Mouse (Mus musculus) neural tube, embryonic 14.5 days (tissue): Measurements from ENCODE around the gene Dhdh. TPM values are rescaled to one million over a fixed set of nuclear protein-coding genes. Genes with fewer than 3 reads are reported as not detected.
A peak's percentile ranks its signal among the peaks of the same experiment; 100 is the strongest.
"Not testable (repeated sequence)": the region's sequence is repeated elsewhere in the genome, so short reads cannot be mapped to it uniquely, and the experiment has no call there.

ENCODE experiments used
- ATAC-seq: fragments of 200-750 bp; cut with Nextera tagmentation; 2 replicates; pipeline ENCODE4 v1.8.0; 2017; ENCODE audit warnings: low read depth, mild to moderate bottlenecking, moderate TSS enrichment, moderate library complexity
- H3K27ac ChIP-seq: fragments of 300-500 bp; sonication (generic); 2 replicates; pipeline ENCODE4 v1.5.1; 2014; ENCODE audit warnings: low read depth, mild to moderate bottlenecking, control low read depth, low read length, moderate library complexity, mixed read lengths
- H3K27me3 ChIP-seq: fragments of 300-500 bp; sonication (generic); 2 replicates; pipeline ENCODE4 v1.6.1; 2014; ENCODE audit warnings: low read length; ENCODE audit not compliant: control insufficient read depth, insufficient read depth
- H3K36me3 ChIP-seq: fragments of 300-500 bp; sonication (generic); 2 replicates; pipeline ENCODE4 v1.6.1; 2014; ENCODE audit warnings: low read length, mixed read lengths; ENCODE audit not compliant: control insufficient read depth, insufficient read depth
- H3K4me1 ChIP-seq: fragments of 300-500 bp; sonication (generic); 2 replicates; pipeline ENCODE4 v1.6.1; 2014; ENCODE audit warnings: low read length; ENCODE audit not compliant: control insufficient read depth, insufficient read depth
- H3K4me2 ChIP-seq: fragments of 300-500 bp; sonication (generic); 2 replicates; pipeline ENCODE4 v1.6.1; 2014; ENCODE audit warnings: mild to moderate bottlenecking, low read depth, low read length, control low read depth
- H3K4me3 ChIP-seq: fragments of 300-500 bp; sonication (generic); 2 replicates; pipeline ENCODE4 v1.5.1; 2014; ENCODE audit warnings: low read depth, low read length, control low read depth, mixed read lengths
- H3K9ac ChIP-seq: fragments of 300-500 bp; sonication (generic); replicated peaks from 2 replicates; pipeline ENCODE4 v1.6.1; 2014; ENCODE audit warnings: low read depth, mild to moderate bottlenecking, control low read depth, low read length, mixed read lengths
- H3K9me3 ChIP-seq: fragments of 300-500 bp; sonication (generic); 2 replicates; pipeline ENCODE4 v1.6.1; 2016; ENCODE audit warnings: low read length; ENCODE audit not compliant: control insufficient read depth
- WGBS: fragments of 180-500 bp; shearing (Covaris S2); extraction: QIAGEN DNeasy Blood & Tissue Kit; methylation state at CpG from one replicate; pipeline ENCODE4 v1.1.7; 2014; 5-methylcytosine and 5-hydroxymethylcytosine counted together
- polyA plus RNA-seq: library from polyadenylated mRNA; unstranded; fragments of >200 nt; fragmentation: Nextera tagmentation; extraction: Ambion mirVana; gene quantifications from 2 replicates; pipeline ENCODE4 v1.2.1, GENCODE M21; 2014

The Dhdh gene
- polyA plus RNA-seq, 1 experiment from 2014 or later: 4.6 TPM

GRCm38 (mm10) chr7:45460860-45461314, 27.7 kb downstream of the Dhdh start:
- Histone ChIP-seq H3K36me3 (peaks cover 28% of the 10 kb centered on the region), H3K27me3 (no peaks in the 10 kb centered on the region), H3K27ac (peak overlapping the region; percentile 70), H3K9me3 (no peaks in the 10 kb centered on the region), H3K4me2 (no peak overlapping the region), H3K4me1 (peaks cover 32% of the 10 kb centered on the region), H3K4me3 (no peak overlapping the region), H3K9ac (no peak overlapping the region)
- WGBS: 19% methylated on average over 12 of the region's 13 CpGs
- ATAC-seq: no peak

- peak overlapping the region; percentile 70 for H3K27ac ChIP-seq
Measured at GRCm38 (mm10) chr7:45460377-45460776, 28.2 kb downstream of the Dhdh start.

GRCm38 (mm10) chr7:45459564-45460140, 29.0 kb downstream of the Dhdh start, which contains the start of gene Ftl1:
Gene Ftl1, minus strand, starts transcription at chr7:45459884.
- ATAC-seq: peak; percentile 95
- Histone ChIP-seq H3K4me1 (peaks cover 24% of the 10 kb centered on the region), H3K4me2 (peak within 1 kb of the TSS; percentile 94), H3K36me3 (peaks cover 28% of the 10 kb centered on the region), H3K9ac (peak within 1 kb of the TSS; percentile 81), H3K27ac (peak within 1 kb of the TSS; percentile 94), H3K4me3 (peak within 1 kb of the TSS; percentile 78)
- WGBS: 0% methylated on average over 27 of the region's 37 CpGs
- H3K9me3 ChIP-seq, H3K27me3 ChIP-seq: not testable (repeated sequence)

More at GRCm38 (mm10) chr7:45460377-45460776, 28.2 kb downstream of the Dhdh start:
- peaks cover 28% of the 10 kb centered on the region for H3K36me3 ChIP-seq
- peak overlapping the region; percentile 54 for H3K4me2 ChIP-seq
- no peaks in the 10 kb centered on the region for H3K27me3 ChIP-seq
- H3K4me1 ChIP-seq: peaks cover 27% of the 10 kb centered on the region
- H3K9me3 ChIP-seq: no peaks in the 10 kb centered on the region
- H3K9ac ChIP-seq: peak overlapping the region; percentile 44
- ATAC-seq: no peak
- 77% methylated on average over 7 of the region's 7 CpGs for WGBS
- H3K4me3 ChIP-seq: peak overlapping the region; percentile 78

GRCm38 (mm10) chr7:45458748-45459563, 29.6 kb downstream of the Dhdh start:
- H3K27ac ChIP-seq: peak overlapping the region; percentile 94
- H3K4me2 ChIP-seq: peak overlapping the region; percentile 94
- peak overlapping the region; percentile 81 for H3K9ac ChIP-seq
- peak overlapping the region; percentile 78 for H3K4me3 ChIP-seq
- H3K36me3 ChIP-seq: peaks cover 32% of the 10 kb centered on the region
- H3K27me3 ChIP-seq: no peaks in the 10 kb centered on the region
- no peaks in the 10 kb centered on the region for H3K9me3 ChIP-seq
- WGBS: under 1% methylated on average over 43 of the region's 43 CpGs
- peaks cover 24% of the 10 kb centered on the region for H3K4me1 ChIP-seq
- ATAC-seq: peak; percentile 76

GRCm38 (mm10) chr7:45457204-45458060, 31.2 kb downstream of the Dhdh start:
- Histone ChIP-seq H3K9me3 (no peaks in the 10 kb centered on the region), H3K9ac (peak overlapping the region; percentile 81), H3K27me3 (no peaks in the 10 kb centered on the region)

GRCm38 (mm10) chr7:45456721-45457203, 31.8 kb downstream of the Dhdh start:
- Histone ChIP-seq H3K27ac (no peak overlapping the region), H3K4me3 (peak overlapping the region; percentile 78; the same call in 1 of the 2 replicates), H3K9me3 (no peaks in the 10 kb centered on the region), H3K27me3 (no peaks in the 10 kb centered on the region), H3K9ac (peak overlapping the region; percentile 81; the same call in 1 of the 2 replicates), H3K36me3 (peaks cover 26% of the 10 kb centered on the region), H3K4me2 (peak overlapping the region; percentile 94), H3K4me1 (peaks cover 24% of the 10 kb centered on the region)
- 54% methylated on average over 9 of the region's 9 CpGs for WGBS
- no peak for ATAC-seq

More at GRCm38 (mm10) chr7:45457204-45458060, 31.2 kb downstream of the Dhdh start:
- peak overlapping the region; percentile 78 for H3K4me3 ChIP-seq
- 68% methylated on average over 10 of the region's 10 CpGs for WGBS
- H3K4me2 ChIP-seq: peak overlapping the region; percentile 94
- no peak overlapping the region for H3K27ac ChIP-seq
- peaks cover 24% of the 10 kb centered on the region for H3K4me1 ChIP-seq
- no peak for ATAC-seq
- peaks cover 30% of the 10 kb centered on the region for H3K36me3 ChIP-seq

GRCm38 (mm10) chr7:45455932-45456696, 32.5 kb downstream of the Dhdh start:
- Histone ChIP-seq H3K27me3 (no peaks in the 10 kb centered on the region), H3K4me3 (no peak overlapping the region), H3K4me2 (no peak overlapping the region), H3K9ac (no peak overlapping the region), H3K27ac (no peak overlapping the region), H3K4me1 (peaks cover 24% of the 10 kb centered on the region), H3K36me3 (peaks cover 24% of the 10 kb centered on the region), H3K9me3 (no peaks in the 10 kb centered on the region)
- no peak for ATAC-seq
- WGBS: 83% methylated on average over 13 of the region's 13 CpGs

GRCm38 (mm10) chr7:45454971-45455370, 33.6 kb downstream of the Dhdh start:
- Histone ChIP-seq H3K4me1 (peaks cover 17% of the 10 kb centered on the region), H3K9me3 (no peaks in the 10 kb centered on the region), H3K4me2 (no peak overlapping the region), H3K4me3 (no peak overlapping the region), H3K9ac (no peak overlapping the region), H3K36me3 (peaks cover 24% of the 10 kb centered on the region), H3K27ac (no peak overlapping the region), H3K27me3 (no peaks in the 10 kb centered on the region)
- 87% methylated on average over 15 of the region's 15 CpGs for WGBS
- ATAC-seq: no peak
